1 mouse cellular context compared by ENCODE assay signal in genomic region chr6:41684911-41685310, GRCm38 (mm10).
A peak's percentile ranks its signal among the peaks of the same experiment; 100 is the strongest.
TF ChIP-seq lines count a peak whose summit lies in the region.

No protein-coding gene starts in this region.

TF ChIP-seq in MEL, 35 proteins besides CTCF, POLR2A, EP300 and RAD21 (continued from another document):
- no peak for TF ChIP-seq JUND (IDR thresholded peaks at IDR 0.05; ENCODE audit: low read depth, low read length)
- no peak for TF ChIP-seq UBTF (IDR thresholded peaks at IDR 0.05; ENCODE audit: borderline replicate concordance, insufficient read depth, low read depth, low read length)
- TF ChIP-seq NRF1 (IDR thresholded peaks at IDR 0.05; ENCODE audit: insufficient read depth, low read depth, low read length, poor library complexity, severe bottlenecking): no peak
- 0 out of 2 replicates have a peak, but pooled peaks have one; percentile 10 for TF ChIP-seq ELF1 (IDR thresholded peaks at IDR 0.05; ENCODE audit: low read depth, low read length)
- no peak for TF ChIP-seq USF1 (IDR thresholded peaks at IDR 0.05; ENCODE audit: low read depth, low read length)
- TF ChIP-seq ZMIZ1 (IDR thresholded peaks at IDR 0.05; ENCODE audit: low read depth, low read length): no peak
- TF ChIP-seq CHD1 (IDR thresholded peaks at IDR 0.05; ENCODE audit: low read depth, low read length): no peak
- TF ChIP-seq SMC3 (IDR thresholded peaks at IDR 0.05; ENCODE audit: low read depth, low read length): no peak
- peak; percentile 50 for TF ChIP-seq RCOR1 (IDR thresholded peaks at IDR 0.05; ENCODE audit: low read depth, low read length)
- TF ChIP-seq BHLHE40 (IDR thresholded peaks at IDR 0.05; ENCODE audit: borderline replicate concordance, low read depth, low read length): peak; percentile 43; the same call in 1 of the 2 replicates
- no peak; the same call in 1 of the 2 replicates for TF ChIP-seq HCFC1 (IDR thresholded peaks at IDR 0.05; ENCODE audit: low read depth, low read length)
- peak; percentile 70 for TF ChIP-seq MAZ (IDR thresholded peaks at IDR 0.05; ENCODE audit: low read depth, low read length)
- no peak for TF ChIP-seq ZC3H11A (IDR thresholded peaks at IDR 0.05; ENCODE audit: low read depth, low read length)
- no peak for TF ChIP-seq MEF2A (IDR thresholded peaks at IDR 0.05; ENCODE audit: extremely low read depth, insufficient replicate concordance, low read depth, low read length, poor library complexity, severe bottlenecking)
- no peak for TF ChIP-seq NELFE (IDR thresholded peaks at IDR 0.05; ENCODE audit: low read depth, low read length)
- no peak for TF ChIP-seq GABPA (IDR thresholded peaks at IDR 0.05; ENCODE audit: low read depth, low read length)
- peak; percentile 47; the same call in 1 of the 2 replicates for TF ChIP-seq MXI1 (IDR thresholded peaks at IDR 0.05; ENCODE audit: low read depth, low read length)
- TF ChIP-seq MYC (IDR thresholded peaks at IDR 0.05; ENCODE audit: low read depth, low read length): no peak
- TF ChIP-seq TCF12 (IDR thresholded peaks at IDR 0.05; ENCODE audit: low read depth, low read length): peak; percentile 68; the same call in 1 of the 2 replicates
- no peak for TF ChIP-seq KAT2A (conservative IDR thresholded peaks at IDR 0.05; ENCODE audit: low read depth, low read length)
- no peak for TF ChIP-seq USF2 (IDR thresholded peaks at IDR 0.05; ENCODE audit: borderline replicate concordance in 1 of 2, insufficient read depth in 1 of 2, low read depth in 1 of 2, low read length in 2 of 2)
- no peak for TF ChIP-seq TBP (IDR thresholded peaks at IDR 0.05; ENCODE audit: low read depth, low read length)
- no peak for TF ChIP-seq TAL1 (IDR thresholded peaks at IDR 0.05; ENCODE audit: low read length)
- TF ChIP-seq MAFK (IDR thresholded peaks at IDR 0.05; ENCODE audit: borderline replicate concordance, low read depth, low read length): no peak
- 0 out of 2 replicates have a peak, but pooled peaks have one; percentile 38 for TF ChIP-seq MAX (IDR thresholded peaks at IDR 0.05; ENCODE audit: low read length)
- TF ChIP-seq POLR2AphosphoS5 (IDR thresholded peaks at IDR 0.05; ENCODE audit: borderline replicate concordance, low read depth, low read length): no peak
- peak; percentile 90 for TF ChIP-seq GATA1 (IDR thresholded peaks at IDR 0.05; ENCODE audit: low read depth, low read length)
